Mouse (Mus musculus) T-helper 17 cell (primary cell): ENCODE measurements around the gene Zmynd8.

ENCODE experiments used
- in situ Hi-C, 2 experiments: fragments of 300-600 bp; cut with MboI, MseI; formaldehyde crosslinking; loops; 1 replicate in 1 of 2; 2 replicates in 1 of 2; pipeline ENCODE4 v1.15.1; 2025; ENCODE audit warnings: high pct_unique_total_duplicates in 2 of 2

Zmynd8 gene

DNA sequence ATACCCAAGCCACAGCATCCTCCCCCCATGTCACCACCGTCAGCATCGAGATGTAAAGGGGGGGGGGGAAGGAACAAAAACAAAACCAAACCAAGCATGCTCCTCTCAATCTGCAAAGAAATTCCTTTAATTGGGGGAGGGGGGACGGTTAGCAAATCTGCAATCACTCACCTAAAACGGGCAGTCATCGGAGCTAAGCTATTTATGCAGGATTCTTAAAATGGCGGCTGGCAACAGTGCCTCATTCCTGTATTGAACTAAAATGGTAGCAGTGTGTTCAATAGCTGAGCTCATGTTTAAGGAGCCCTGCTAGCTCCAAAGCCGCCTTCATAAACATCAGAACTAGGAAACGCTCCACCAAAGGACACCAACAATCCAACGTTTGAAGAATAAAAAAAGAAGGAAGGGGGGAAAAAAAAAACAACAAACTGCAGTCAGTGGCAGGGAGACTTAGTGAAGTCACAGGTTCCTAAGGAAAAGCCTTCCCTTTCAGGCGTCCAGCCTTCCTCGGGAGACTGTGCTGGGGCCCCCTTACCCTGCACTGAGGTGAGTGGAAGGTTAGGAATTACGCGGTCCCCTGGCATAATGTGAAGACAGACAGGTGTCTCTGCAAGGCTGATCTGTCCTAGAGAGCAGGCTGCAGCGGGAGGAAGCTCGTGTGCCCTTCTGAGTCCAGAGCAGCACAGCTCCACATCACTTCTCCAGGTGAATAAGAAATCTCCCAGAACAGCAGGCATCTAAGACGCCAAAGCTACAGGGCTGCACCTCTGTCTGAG is 19.2 kb downstream of the Zmynd8 start:
- in situ Hi-C loops = no loop called here

DNA sequence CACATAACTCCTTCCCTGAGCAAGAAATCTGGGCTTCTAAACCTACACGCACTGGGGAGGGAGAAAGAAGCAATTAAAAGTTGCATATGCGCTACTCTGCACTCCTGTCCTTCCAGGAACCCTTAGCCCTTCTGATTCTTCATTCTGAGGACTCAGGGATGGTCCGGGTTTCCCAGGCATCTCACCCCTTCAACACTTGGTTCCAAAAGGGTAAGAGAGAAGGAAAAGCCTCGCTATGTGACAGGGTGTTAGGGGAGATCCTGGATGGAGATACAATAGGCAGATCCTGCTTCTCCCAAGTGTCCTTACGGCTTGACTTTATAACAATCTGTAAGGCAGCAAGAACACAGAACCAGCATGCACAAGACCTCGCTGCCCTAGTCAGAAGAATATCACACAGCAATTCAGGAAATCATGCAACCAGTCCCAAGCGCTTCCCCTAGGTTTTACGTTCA is 19.9 kb downstream of the Zmynd8 start:
- in situ Hi-C loops = no loop called here

- in situ Hi-C loops = no loop called here
Observed at GRCm38 (mm10) chr2:165878021-165878585, 20.7 kb downstream of the Zmynd8 start.

GRCm38 (mm10) chr2:165877180-165877579 is 21.6 kb downstream of the Zmynd8 start:
- in situ Hi-C loops = no loop called here

DNA sequence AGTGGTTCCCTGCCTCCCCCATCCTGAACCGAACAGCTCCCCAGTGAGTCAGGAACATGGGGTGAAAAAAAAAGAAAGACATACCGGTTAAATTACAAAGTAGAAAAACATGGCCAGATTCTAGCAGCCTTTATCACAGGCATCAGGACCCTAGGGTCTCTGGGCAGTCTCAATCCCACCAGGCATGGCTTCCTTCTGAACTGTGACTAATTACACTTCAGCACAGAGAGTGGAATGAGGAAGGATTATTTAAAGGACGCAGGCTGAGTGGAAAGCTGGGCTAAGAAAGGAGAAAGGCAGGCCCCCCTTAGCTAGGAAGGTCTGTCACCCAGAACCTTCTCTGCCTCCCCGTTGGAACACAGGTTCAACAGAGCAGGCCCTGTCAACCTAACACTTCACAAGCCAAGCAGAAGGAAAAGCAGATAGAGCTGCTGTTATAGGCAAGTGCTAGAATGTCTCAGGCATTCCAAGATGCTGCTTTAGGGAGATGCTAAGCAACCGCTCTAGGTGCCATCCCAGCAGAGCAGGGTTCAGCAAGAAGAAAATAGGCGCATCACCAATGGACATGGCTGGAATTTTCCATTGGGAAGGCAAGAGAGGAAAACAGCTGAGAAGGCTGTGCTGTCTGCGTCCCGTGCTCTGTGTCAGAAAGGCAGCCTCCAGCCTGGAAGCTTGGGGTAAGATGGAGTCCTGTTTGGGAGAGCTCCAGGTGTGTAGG is 22.5 kb downstream of the Zmynd8 start:
- in situ Hi-C loops = no loop called here

DNA sequence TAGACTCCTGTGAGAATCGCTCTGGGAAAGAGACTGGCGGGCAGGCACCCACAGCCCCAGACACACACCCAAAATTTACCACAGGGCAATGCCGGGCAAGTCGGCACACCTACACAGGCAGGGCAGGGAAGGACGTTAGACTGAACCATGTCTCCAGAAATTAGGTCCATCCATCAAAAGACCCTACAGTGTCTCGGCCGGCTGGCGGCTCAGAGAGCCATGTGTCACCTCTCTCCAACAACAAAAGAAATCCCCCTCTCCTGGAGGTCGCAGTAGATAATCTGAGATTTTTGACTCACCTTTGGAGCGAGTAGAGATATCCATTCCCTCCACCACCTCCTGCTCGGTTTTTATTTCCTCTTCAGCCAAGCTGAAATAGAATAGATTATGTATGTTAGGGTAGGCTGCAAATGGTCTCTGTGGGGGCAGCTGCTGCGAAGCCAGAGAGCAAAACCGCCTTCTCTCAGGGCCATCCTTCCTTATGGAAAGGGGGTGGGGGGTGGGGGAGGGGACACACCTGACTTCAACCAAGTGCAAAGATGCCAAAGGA is 23.3 kb downstream of the Zmynd8 start:
- in situ Hi-C loops = no loop called here

DNA sequence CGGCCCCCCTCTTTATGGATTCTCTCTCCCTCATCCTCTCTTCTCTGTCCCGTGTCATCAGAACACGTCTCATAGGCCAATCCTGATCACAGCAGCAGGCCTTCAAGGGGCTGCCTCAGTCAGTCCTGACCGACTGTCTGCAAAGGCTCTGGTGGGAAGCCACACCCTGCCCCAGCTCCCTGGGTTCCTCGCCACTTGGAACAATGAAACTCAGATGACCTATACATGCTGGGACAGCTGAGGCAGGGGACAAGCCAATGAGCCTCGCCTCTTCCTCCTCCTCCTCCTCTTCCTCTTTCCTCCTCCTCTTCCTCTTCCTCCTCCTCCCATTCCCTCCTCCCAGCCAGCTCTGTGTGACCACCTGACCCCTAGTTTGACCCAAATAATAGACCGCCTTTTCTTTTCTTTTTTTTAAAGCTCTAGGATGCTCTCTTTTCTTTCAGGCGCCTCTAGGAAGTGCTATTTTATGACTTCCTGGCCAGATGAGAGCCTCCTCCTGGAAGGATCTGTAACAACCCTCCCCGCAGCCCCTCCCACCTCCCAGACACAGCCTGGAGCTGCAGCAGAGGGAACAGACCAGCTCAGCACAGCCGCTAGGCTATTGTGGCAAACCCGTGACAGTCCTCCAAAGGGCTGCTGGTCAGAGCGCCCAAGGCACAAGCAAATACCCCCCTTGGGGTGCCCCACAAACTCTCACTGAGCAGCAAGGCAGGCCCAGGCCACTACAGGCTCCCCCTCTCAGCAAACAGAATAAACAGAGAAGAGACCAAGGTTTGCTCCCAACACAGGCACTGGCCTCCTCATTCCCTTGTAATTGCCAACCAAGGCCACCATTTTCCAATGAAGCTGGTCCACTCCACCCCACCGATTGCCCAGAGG is 24.1 kb downstream of the Zmynd8 start:
- in situ Hi-C loops = no loop called here

GRCm38 (mm10) chr2:165873777-165874176 is 25.0 kb downstream of the Zmynd8 start:
- in situ Hi-C loops = no loop called here

DNA sequence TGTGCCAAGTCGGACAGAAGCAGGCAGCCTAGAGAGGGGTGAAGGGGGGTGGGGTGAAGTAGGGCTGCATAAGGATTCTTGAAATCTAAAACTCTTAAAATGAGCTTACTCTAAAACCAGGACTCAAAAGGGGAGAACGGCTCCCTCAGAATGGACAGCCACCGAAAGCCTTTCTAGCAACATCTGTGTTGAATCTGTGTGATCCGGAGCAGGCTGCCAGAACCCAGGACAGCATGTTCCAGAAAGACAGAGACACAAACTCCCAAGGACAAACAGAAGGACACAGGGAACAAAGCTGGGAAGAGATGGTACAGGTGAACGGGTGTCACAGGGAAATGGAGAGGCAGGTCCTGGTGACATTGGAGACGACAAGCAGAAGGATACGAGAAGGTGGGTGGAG is 25.6 kb downstream of the Zmynd8 start:
- in situ Hi-C loops = no loop called here

GRCm38 (mm10) chr2:165869257-165869656 is 29.6 kb downstream of the Zmynd8 start:
- in situ Hi-C loops = no loop called here

GRCm38 (mm10) chr2:165868522-165869175 is 30.2 kb downstream of the Zmynd8 start:
- in situ Hi-C loops = no loop called here

DNA sequence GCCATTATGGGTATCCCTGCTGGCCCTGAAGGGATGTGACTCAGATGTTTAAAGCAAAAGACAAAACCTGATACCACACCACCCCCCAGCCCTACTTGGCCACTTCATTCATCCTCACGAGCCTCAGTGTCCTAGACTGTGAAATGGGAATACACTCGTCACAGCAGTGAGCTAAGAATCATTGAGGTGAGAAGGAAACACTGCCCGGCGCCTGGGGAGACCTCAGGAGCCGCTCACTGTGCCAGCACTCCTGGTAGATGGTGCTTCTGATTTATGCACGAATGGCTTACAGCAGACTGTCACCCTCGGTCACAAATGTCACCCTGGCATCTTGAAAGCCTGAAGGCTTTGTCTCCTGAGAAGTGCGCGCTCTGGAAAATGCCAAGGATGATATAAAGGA is 31.3 kb downstream of the Zmynd8 start:
- in situ Hi-C loops = no loop called here

DNA sequence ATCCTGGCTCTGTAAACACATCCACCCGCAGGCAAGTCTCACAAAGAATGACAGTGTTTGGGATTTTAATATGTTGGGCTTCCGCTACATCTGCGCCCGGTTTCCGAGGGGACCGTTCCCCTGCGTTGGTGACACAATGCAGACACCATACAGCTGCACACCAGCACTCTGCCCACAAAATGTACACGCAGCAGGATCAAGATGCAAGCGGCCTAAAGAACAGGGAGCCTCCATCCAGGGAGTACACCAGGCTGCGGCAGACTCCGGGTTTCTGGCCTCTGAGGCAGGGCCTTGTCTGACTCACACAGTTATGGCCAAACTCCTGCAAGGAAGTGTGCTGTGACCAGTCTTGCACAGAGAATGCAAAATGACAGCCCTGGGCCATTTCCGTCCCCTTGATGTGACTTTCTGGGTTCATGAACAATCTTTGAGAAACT is 31.8 kb downstream of the Zmynd8 start:
- in situ Hi-C loops = no loop called here

DNA sequence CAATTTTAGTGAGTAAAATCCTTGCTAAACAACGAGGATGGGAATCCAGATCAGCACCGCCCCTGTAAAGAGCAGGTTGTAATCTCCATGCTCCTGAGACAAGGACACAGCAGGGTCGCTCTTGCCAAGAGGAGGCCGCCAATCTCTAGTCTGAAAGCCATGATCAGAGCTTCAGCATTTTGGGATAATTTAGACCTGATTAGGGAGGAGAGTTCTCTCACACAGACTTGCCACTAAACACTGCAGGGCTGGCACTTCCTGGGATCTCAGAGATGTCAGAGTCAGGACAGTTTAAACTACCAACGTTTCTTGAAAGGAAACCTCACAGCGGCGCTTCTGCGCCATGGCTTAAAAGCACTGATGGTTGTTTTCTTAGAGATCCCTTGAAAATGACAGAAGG is 32.4 kb downstream of the Zmynd8 start:
- in situ Hi-C loops = no loop called here

DNA sequence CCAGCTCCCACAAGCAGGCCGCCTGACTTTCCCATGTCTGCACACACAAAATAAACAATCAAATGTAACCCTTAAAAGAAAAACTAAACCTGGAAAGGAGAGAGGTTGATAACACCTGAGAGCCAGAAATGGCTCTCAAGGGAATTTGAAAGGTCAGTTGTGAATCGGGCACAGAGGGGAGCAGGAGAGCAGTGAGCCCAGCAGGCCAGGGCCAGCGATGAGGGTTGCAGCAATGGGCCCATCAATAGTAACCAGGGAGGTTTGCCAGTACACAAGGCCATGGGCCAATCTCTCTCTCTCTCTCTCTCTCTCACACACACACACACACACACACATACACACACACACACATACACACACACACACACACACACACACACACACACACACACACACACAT is 34.0 kb downstream of the Zmynd8 start:
- in situ Hi-C loops = no loop called here

DNA sequence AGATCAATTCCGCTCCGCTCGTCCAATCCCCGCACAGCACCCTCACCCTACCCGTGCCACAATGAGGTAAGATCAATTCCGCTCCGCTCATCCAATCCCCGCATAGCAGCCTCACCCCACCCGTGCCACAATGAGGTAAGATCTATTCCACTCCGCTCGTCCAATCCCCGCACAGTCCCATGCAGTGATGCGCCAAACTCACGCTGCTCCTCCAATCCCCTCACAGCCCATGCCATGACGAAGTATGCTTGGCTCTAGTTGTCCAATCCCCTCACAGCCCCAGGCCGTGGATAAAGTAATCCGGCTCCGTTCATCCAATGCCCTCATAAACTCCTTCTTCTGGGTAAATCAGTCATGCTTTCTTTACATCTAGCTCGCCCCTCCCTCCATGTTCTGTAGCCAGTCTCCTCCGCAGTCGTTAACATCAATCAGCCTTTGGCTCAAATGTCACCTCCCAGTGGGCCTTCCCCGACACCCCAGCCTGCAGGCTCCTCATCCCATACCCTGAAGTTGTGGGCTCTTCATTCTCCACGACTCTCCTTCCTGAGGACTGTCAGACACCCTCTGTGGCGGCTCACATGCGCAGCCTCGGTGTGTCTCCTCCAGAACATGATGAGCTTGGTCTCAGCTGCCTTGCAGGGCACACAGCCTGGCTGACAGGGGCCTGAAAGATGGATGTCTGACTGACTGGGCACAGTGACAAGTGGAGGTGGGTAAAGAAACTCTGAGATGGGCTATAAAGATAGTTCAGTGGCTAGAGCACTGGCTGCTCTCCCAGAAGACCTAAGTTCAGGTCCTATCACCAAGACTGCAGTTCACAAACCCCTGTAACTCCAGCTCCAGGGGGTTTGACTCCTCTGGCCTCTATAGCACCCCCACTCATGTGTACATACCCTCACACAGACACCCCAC is 36.9 kb downstream of the Zmynd8 start:
- in situ Hi-C loops = no loop called here

DNA sequence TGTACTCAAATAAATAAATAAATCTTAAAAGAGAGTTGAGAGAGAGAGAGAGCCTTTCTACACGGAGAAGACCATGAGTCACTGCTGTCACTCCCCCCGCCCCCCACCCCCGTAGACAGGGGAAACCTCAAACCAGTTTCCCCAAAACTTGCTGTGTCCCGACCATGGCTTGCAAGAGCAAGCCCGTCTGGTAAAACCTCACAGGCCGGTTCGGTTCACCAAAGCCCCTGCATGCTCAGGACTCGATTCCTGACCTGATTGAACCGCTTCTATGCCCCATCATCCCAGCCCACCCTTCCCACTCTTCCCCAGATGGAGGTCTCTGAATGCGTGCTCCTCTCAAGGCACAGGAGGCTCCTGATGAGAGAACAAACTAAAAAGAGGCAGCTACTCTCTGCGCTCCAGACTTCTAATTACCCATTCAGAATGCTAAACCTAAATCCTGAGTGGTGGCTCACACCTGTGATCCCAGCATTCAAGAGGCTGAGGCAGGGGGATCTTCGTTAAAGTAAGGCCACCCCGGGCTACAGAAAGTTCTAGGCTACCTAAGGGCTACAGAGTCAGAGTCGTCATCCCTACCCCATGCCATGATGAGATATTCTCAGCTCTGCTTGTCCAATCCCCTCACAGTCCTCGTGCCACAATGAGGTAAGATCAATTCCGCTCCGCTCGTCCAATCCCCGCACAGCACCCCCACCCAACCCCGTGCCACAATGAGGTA is 37.7 kb downstream of the Zmynd8 start:
- in situ Hi-C loops = no loop called here

DNA sequence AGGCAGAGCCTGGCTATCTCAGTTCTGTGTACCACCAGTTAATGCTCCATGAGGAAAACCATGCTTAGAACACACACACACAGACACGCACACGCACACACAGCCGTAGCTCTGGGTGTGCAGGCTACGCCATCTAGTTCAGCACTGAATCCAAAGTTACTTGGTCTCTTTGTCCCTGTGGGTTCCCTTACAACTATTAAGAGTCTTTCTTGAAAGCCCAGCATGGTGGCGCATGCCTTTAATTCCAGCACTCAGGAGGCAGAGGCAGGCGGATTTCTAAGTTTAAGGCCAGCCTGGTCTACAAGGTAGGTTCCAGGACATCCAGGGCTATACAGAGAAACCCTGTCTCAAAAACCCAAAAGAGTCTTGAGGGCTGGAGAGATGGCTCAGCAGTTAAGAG is 38.4 kb downstream of the Zmynd8 start:
- in situ Hi-C loops = no loop called here
